24 mouse cellular contexts compared by ENCODE assay signal in the genomic region with DNA sequence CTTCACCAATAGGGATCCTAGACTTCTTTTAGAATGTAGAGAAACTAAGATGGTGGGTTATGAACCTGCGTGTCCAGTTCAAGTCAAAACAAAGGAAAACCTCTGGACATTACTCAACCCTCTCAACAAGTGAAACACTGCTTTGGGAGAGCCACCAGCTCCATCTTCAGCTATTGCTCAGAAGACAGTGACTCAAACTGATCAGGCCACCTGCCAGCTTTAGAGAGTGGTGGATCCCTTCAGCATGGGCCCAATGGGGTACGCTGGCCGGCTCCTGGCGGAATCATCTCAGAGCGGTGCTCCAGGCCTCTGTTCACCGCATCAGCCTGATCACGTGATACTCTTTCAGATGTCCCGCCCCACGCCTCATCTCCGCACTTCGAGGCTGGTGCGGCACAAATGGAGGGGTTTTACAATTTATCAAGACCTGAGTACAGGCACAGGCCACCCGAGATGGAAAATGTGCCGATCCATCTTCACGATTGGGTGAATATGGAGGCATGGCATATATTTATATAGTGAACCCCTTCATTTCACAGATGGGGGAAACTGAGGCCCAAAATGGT. TPM values are rescaled to one million over a fixed set of nuclear protein-coding genes. Genes with fewer than 3 reads are reported as not detected.
"Had no signal": no experiment of that assay in that cellular context is flagged by ENCODE, and none has a peak within 500 bp of the region (broad histone marks: within the 10 kb centered on the region; RNA-seq: fewer than 3 reads in every experiment).

No protein-coding gene starts in this region.

- H3K27ac ChIP-seq: liver, embryonic 15.5 days; lung, embryonic 15.5 days; macrophage; midbrain, embryonic 13.5 days; midbrain, embryonic 15.5 days; neural tube, embryonic 13.5 days; neural tube, embryonic 15.5 days; stomach, embryonic 15.5 days; stomach, postnatal 0 days had no signal

- H3K36me3 ChIP-seq: midbrain, embryonic 15.5 days had no signal

- H3K9ac ChIP-seq: liver, embryonic 15.5 days; liver, postnatal 0 days; lung, embryonic 15.5 days; midbrain, embryonic 13.5 days; midbrain, embryonic 15.5 days; neural tube, embryonic 13.5 days; neural tube, embryonic 15.5 days; stomach, embryonic 15.5 days had no signal

- ATAC-seq: liver, postnatal 0 days; lung, postnatal 0 days; midbrain, embryonic 13.5 days; midbrain, embryonic 15.5 days had no signal

- DNase-seq: liver, postnatal 0 days; lung, adult 2 months; lung, postnatal 14 days; lung, postnatal 36 days; right cerebral cortex, postnatal 14 days; thymus, adult 2 months; thymus, postnatal 25 days; thymus, postnatal 4 days had no signal

- H3K27me3 ChIP-seq: lung, embryonic 15.5 days; midbrain, embryonic 13.5 days; midbrain, embryonic 15.5 days; neural tube, embryonic 13.5 days; neural tube, embryonic 15.5 days; stomach, embryonic 15.5 days had no signal

- H3K9me3 ChIP-seq: liver, embryonic 15.5 days; lung, embryonic 15.5 days; megakaryocyte, embryonic 14.5 days; midbrain, embryonic 13.5 days; midbrain, embryonic 15.5 days; neural tube, embryonic 13.5 days; neural tube, embryonic 15.5 days; stomach, embryonic 15.5 days had no signal

- H3K4me3 ChIP-seq: liver, embryonic 15.5 days; lung, embryonic 15.5 days; megakaryocyte, embryonic 14.5 days; midbrain, embryonic 13.5 days; midbrain, embryonic 15.5 days; neural tube, embryonic 13.5 days; neural tube, embryonic 15.5 days; stomach, embryonic 15.5 days had no signal

- H3K4me2 ChIP-seq: liver, embryonic 15.5 days; lung, embryonic 15.5 days; midbrain, embryonic 13.5 days; midbrain, embryonic 15.5 days; neural tube, embryonic 13.5 days; neural tube, embryonic 15.5 days; stomach, embryonic 15.5 days had no signal

RNA-seq across cellular contexts. Expression of gene Gstt4, which starts 33.2 kb away (rescaled TPM):
- total RNA-seq: megakaryocyte progenitor cell, adult 5-6 weeks; midbrain, postnatal 0 days; monocyte, adult 5-6 weeks had no signal
- polyA plus RNA-seq: liver, embryonic 15.5 days; liver, postnatal 0 days; lung, adult 2 months; lung, embryonic 15.5 days; lung, postnatal 0 days; macrophage; midbrain, embryonic 13.5 days; midbrain, embryonic 15.5 days; midbrain, postnatal 0 days; neural tube, embryonic 11.5 days; neural tube, embryonic 13.5 days; neural tube, embryonic 15.5 days; spleen, adult 2 months; stomach, embryonic 15.5 days; stomach, postnatal 0 days had no signal

RNA-seq across cellular contexts. Expression of gene Derl3, which starts 37.7 kb away (rescaled TPM):
- polyA plus RNA-seq: macrophage had no signal

RNA-seq across cellular contexts. Expression of gene Gstt1, which starts 57.1 kb away (rescaled TPM):
- total RNA-seq: monocyte, adult 5-6 weeks had no signal
